In the genomic region with DNA sequence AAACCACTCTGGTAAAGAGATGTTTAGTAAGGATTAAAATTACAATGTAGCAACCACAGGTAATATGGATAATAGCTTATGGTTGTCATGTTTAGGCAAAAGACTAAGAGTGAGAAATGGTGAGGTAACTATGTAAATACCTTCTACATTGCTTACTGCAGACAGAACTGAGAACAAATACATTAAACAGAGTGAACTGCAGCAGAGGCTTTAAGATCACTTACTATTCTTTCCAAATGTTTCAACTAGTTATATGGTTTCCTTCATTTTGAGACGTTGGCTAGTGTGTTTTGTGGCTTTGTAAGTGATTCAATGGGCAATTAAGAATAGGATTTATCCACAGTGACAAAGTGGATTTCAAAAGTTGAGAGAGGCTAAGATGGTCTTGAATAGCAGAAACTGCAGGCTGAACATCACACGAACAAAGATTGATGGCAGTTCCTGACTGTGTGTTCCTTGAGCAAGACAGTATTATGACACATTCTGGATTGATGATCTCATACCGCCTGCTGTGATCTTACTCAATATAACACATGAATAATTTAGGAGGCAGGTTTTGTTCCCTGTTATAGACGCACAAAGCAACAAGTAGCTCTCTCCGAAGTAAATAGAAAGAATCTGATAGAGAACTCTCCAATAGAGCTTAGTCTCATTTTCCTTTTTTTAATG, we compare ENCODE assay signal across 16 mouse cellular contexts. TPM values are rescaled to one million over a fixed set of nuclear protein-coding genes. Genes with fewer than 3 reads are reported as not detected.
DNase-seq lines count a peak whose midpoint lies in the region; ATAC-seq lines count a peak whose summit lies in the region.
"Had no signal": no experiment of that assay in that cellular context is flagged by ENCODE, and none has a peak within 500 bp of the region (broad histone marks: within the 10 kb centered on the region; RNA-seq: fewer than 3 reads in every experiment).

No protein-coding gene starts in this region.

- DNase-seq in forebrain, embryonic 11.5 days (ENCODE audit: low spot score) = no peak
- no peak for DNase-seq in forebrain, embryonic 10.5 days (ENCODE audit: extremely low spot score, low spot score)
- DNase-seq in midbrain, embryonic 10.5 days (ENCODE audit: low spot score) = no peak
- no peak for DNase-seq in right cerebral cortex, adult 18-20 months
- no peak for DNase-seq in urinary bladder, postnatal 36 days (ENCODE audit: low spot score in 2 of 2)
- DNase-seq: cerebellum, adult 11-12 months; cerebellum, postnatal 36 days; gastrocnemius, postnatal 14 days; kidney, adult 8-10 months; kidney, postnatal 36 days had no signal

- H3K27me3 ChIP-seq in forebrain, embryonic 11.5 days (ENCODE audit: control insufficient read depth, insufficient read depth, low read length) = peaks cover 3% of the 10 kb centered on the region; the same call in 1 of the 2 replicates
- peaks cover 42% of the 10 kb centered on the region for H3K27me3 ChIP-seq in forebrain, embryonic 10.5 days (ENCODE audit: poor library complexity, severe bottlenecking)
- peaks cover 7% of the 10 kb centered on the region; the same call in 1 of the 2 replicates for H3K27me3 ChIP-seq in midbrain, embryonic 13.5 days
- peaks cover 8% of the 10 kb centered on the region; the same call in 1 of the 2 replicates for H3K27me3 ChIP-seq in midbrain, embryonic 10.5 days (ENCODE audit: low read depth, poor library complexity, severe bottlenecking)
- H3K27me3 ChIP-seq in forebrain, embryonic 15.5 days = peaks cover 6% of the 10 kb centered on the region; the same call in 1 of the 2 replicates
- no peaks in the 10 kb centered on the region for H3K27me3 ChIP-seq in neural tube, embryonic 15.5 days (replicated peaks)
- H3K27me3 ChIP-seq: embryonic facial prominence, embryonic 15.5 days; liver, embryonic 15.5 days had no signal

- no peak overlapping the region for H3K4me3 ChIP-seq in forebrain, embryonic 11.5 days (ENCODE audit: low read depth, low read length)
- H3K4me3 ChIP-seq in forebrain, embryonic 10.5 days = no peak overlapping the region
- no peak overlapping the region for H3K4me3 ChIP-seq in midbrain, embryonic 13.5 days (replicated peaks)
- no peak overlapping the region for H3K4me3 ChIP-seq in midbrain, embryonic 10.5 days
- no peak overlapping the region for H3K4me3 ChIP-seq in forebrain, embryonic 15.5 days
- H3K4me3 ChIP-seq in neural tube, embryonic 15.5 days (replicated peaks) = no peak overlapping the region
- H3K4me3 ChIP-seq: embryonic facial prominence, embryonic 15.5 days; liver, embryonic 15.5 days had no signal

- H3K9me3 ChIP-seq in forebrain, embryonic 11.5 days (ENCODE audit: control insufficient read depth, low read length) = no peaks in the 10 kb centered on the region
- H3K9me3 ChIP-seq in forebrain, embryonic 10.5 days = no peaks in the 10 kb centered on the region
- H3K9me3 ChIP-seq in midbrain, embryonic 13.5 days = no peaks in the 10 kb centered on the region
- no peaks in the 10 kb centered on the region for H3K9me3 ChIP-seq in midbrain, embryonic 10.5 days (replicated peaks)
- H3K9me3 ChIP-seq in forebrain, embryonic 15.5 days = no peaks in the 10 kb centered on the region
- H3K9me3 ChIP-seq in neural tube, embryonic 15.5 days (replicated peaks) = no peaks in the 10 kb centered on the region
- H3K9me3 ChIP-seq: embryonic facial prominence, embryonic 15.5 days; liver, embryonic 15.5 days had no signal

- H3K9ac ChIP-seq in forebrain, embryonic 11.5 days (ENCODE audit: low read length) = no peak overlapping the region
- H3K9ac ChIP-seq in midbrain, embryonic 13.5 days (replicated peaks) = no peak overlapping the region
- H3K9ac ChIP-seq in forebrain, embryonic 15.5 days (replicated peaks) = no peak overlapping the region
- no peak overlapping the region for H3K9ac ChIP-seq in neural tube, embryonic 15.5 days (replicated peaks)
- H3K9ac ChIP-seq: embryonic facial prominence, embryonic 15.5 days; liver, embryonic 15.5 days had no signal

- no peaks in the 10 kb centered on the region for H3K36me3 ChIP-seq in forebrain, embryonic 11.5 days (ENCODE audit: control insufficient read depth, insufficient read depth, low read length)
- no peaks in the 10 kb centered on the region for H3K36me3 ChIP-seq in forebrain, embryonic 10.5 days (replicated peaks)
- H3K36me3 ChIP-seq in midbrain, embryonic 13.5 days = no peaks in the 10 kb centered on the region
- no peaks in the 10 kb centered on the region for H3K36me3 ChIP-seq in midbrain, embryonic 10.5 days
- no peaks in the 10 kb centered on the region for H3K36me3 ChIP-seq in forebrain, embryonic 15.5 days
- H3K36me3 ChIP-seq in neural tube, embryonic 15.5 days = no peaks in the 10 kb centered on the region
- H3K36me3 ChIP-seq: embryonic facial prominence, embryonic 15.5 days; liver, embryonic 15.5 days had no signal

- no peak overlapping the region for H3K27ac ChIP-seq in forebrain, embryonic 11.5 days (ENCODE audit: low read depth, low read length)
- no peak overlapping the region for H3K27ac ChIP-seq in forebrain, embryonic 10.5 days
- H3K27ac ChIP-seq in midbrain, embryonic 13.5 days = no peak overlapping the region
- no peak overlapping the region for H3K27ac ChIP-seq in midbrain, embryonic 10.5 days (replicated peaks)
- no peak overlapping the region for H3K27ac ChIP-seq in forebrain, embryonic 15.5 days (replicated peaks)
- H3K27ac ChIP-seq in neural tube, embryonic 15.5 days (replicated peaks) = no peak overlapping the region
- H3K27ac ChIP-seq: embryonic facial prominence, embryonic 15.5 days; liver, embryonic 15.5 days had no signal

- ATAC-seq in forebrain, embryonic 11.5 days (replicated peaks; ENCODE audit: low FRiP score) = peak; percentile 90
- ATAC-seq in midbrain, embryonic 13.5 days = peak; percentile 74
- ATAC-seq in forebrain, embryonic 15.5 days (replicated peaks) = peak; percentile 92
- no peak for ATAC-seq in neural tube, embryonic 15.5 days (ENCODE audit: low FRiP score)
- ATAC-seq: lung, postnatal 0 days had no signal

- 34% methylated on average over 5 of the region's 5 CpGs for WGBS in forebrain, embryonic 11.5 days
- 56% methylated on average over 5 of the region's 5 CpGs for WGBS in forebrain, embryonic 10.5 days
- WGBS in midbrain, embryonic 13.5 days = 14% methylated on average over 5 of the region's 5 CpGs
- WGBS in midbrain, embryonic 10.5 days = 58% methylated on average over 5 of the region's 5 CpGs
- WGBS in forebrain, embryonic 15.5 days = 14% methylated on average over 5 of the region's 5 CpGs
- 24% methylated on average over 5 of the region's 5 CpGs for WGBS in neural tube, embryonic 15.5 days

- H3K4me1 ChIP-seq in forebrain, embryonic 11.5 days (replicated peaks; ENCODE audit: control insufficient read depth, insufficient read depth, low read length) = no peaks in the 10 kb centered on the region
- H3K4me1 ChIP-seq in forebrain, embryonic 10.5 days = no peaks in the 10 kb centered on the region
- H3K4me1 ChIP-seq in midbrain, embryonic 13.5 days (replicated peaks) = no peaks in the 10 kb centered on the region
- H3K4me1 ChIP-seq in midbrain, embryonic 10.5 days = 0 out of 2 replicates have a peak, but pooled peaks cover 3% of the 10 kb centered on the region
- H3K4me1 ChIP-seq in forebrain, embryonic 15.5 days = no peaks in the 10 kb centered on the region
- H3K4me1 ChIP-seq in neural tube, embryonic 15.5 days = no peaks in the 10 kb centered on the region
- H3K4me1 ChIP-seq: embryonic facial prominence, embryonic 15.5 days; liver, embryonic 15.5 days had no signal

- no peak overlapping the region for H3K4me2 ChIP-seq in forebrain, embryonic 11.5 days (ENCODE audit: low read depth, low read length, severe bottlenecking)
- no peak overlapping the region for H3K4me2 ChIP-seq in midbrain, embryonic 13.5 days (replicated peaks)
- no peak overlapping the region for H3K4me2 ChIP-seq in forebrain, embryonic 15.5 days (replicated peaks)
- H3K4me2 ChIP-seq in neural tube, embryonic 15.5 days = no peak overlapping the region
- H3K4me2 ChIP-seq: embryonic facial prominence, embryonic 15.5 days; liver, embryonic 15.5 days had no signal

RNA-seq across cellular contexts. Expression of a gene that starts 16.5 kb away (rescaled TPM):
- polyA plus RNA-seq in forebrain, embryonic 11.5 days (2014; fragmentation: Nextera tagmentation; extraction: Ambion mirVana) = 7.6 and 8.3 TPM in 2 replicates
- polyA plus RNA-seq in forebrain, embryonic 10.5 days (2016; fragmentation: Nextera tagmentation; extraction: Ambion mirVana) = 3.0 and 3.5 TPM in 2 replicates
- 14.1 and 15.7 TPM in 2 replicates for polyA plus RNA-seq in midbrain, embryonic 13.5 days (2015; fragmentation: Nextera tagmentation; extraction: Ambion mirVana)
- 3.4 and 6.8 TPM in 2 replicates for polyA plus RNA-seq in midbrain, embryonic 10.5 days (2016; fragmentation: Nextera tagmentation; extraction: Ambion mirVana)
- 49.0 and 53.0 TPM in 2 replicates for polyA plus RNA-seq in forebrain, embryonic 15.5 days (2015; fragmentation: Nextera tagmentation; extraction: Ambion mirVana)
- 37.3 and 43.0 TPM in 2 replicates for polyA plus RNA-seq in neural tube, embryonic 15.5 days (2015; fragmentation: Nextera tagmentation; extraction: Ambion mirVana)
